Mouse (Mus musculus): ENCODE data around the gene Ell.

DNA sequence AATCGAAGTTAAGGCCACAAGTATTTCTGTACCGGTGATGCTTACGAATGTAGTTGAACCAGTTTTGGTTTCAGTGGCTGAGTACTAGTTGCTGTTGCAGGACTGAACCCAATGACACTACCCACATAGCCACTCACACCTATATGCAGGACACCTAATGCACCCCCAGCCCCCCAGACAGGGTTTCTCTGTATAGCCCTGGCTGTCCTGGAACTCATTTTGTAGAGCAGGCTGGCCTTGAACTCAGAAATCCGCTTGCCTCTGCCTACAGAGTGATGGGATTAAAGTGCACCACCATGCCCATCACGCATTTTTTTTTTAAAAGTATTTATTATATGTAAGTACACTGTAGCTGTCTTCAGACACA lies 32.2 kb upstream of the Ell start:
- TF ChIP-seq POLR2A (IDR thresholded peaks at IDR 0.05; ENCODE audit: low read depth, low read length) (no peak; the same call in 1 of the 2 replicates), CTCF (IDR thresholded peaks at IDR 0.05; ENCODE audit: borderline replicate concordance, insufficient read depth, low read length) (no peak)

Measured in embryonic fibroblast, embryonic 13.5 days (primary cell).